Mouse (Mus musculus): ENCODE measurements around the gene Ago1. TPM values are rescaled to one million over a fixed set of nuclear protein-coding genes. Genes with fewer than 3 reads are reported as not detected.

Gene Ago1
- total RNA-seq, 2 experiments from 2014 or later: 47.2 to 52.2 TPM

GRCm38 (mm10) chr4:126467721-126468284, 580 bp downstream of the Ago1 start:
- peak overlapping the region; percentile 88 for H3K4me3 ChIP-seq
- TF ChIP-seq CTCF (IDR thresholded peaks at IDR 0.05): no peak
- intact Hi-C loops (cut with DNase I): loop anchor here (1.0 to 2.0 kb wide), 2 partner anchors 39 to 65 kb away; partner anchors contain the start of genes Ago3 and Ago4
- peak overlapping the region; percentile 95 for H3K27ac ChIP-seq
- DNase-seq (ENCODE audit: extremely low spot score in 1 of 2, low spot score in 2 of 2): peak; percentile 35 to 47

- DNase-seq (ENCODE audit: extremely low spot score in 1 of 2, low spot score in 2 of 2): no peak
- Histone ChIP-seq H3K4me3 (no peak overlapping the region), H3K27ac (no peak overlapping the region)
- intact Hi-C loops (cut with DNase I): no loop called here
- TF ChIP-seq CTCF (IDR thresholded peaks at IDR 0.05): no peak
Observed at GRCm38 (mm10) chr4:126466251-126466750, 2.1 kb downstream of the Ago1 start.

- H3K27ac ChIP-seq: no peak overlapping the region
- intact Hi-C loops (cut with DNase I): no loop called here
- no peak overlapping the region for H3K4me3 ChIP-seq
- peak in 1 of 2 experiments; percentile 37 for DNase-seq (ENCODE audit: extremely low spot score in 1 of 2, low spot score in 2 of 2)
- TF ChIP-seq CTCF (IDR thresholded peaks at IDR 0.05): no peak
Observed at GRCm38 (mm10) chr4:126465843-126466242, 2.5 kb downstream of the Ago1 start.

- intact Hi-C loops (cut with DNase I): no loop called here
Observed at GRCm38 (mm10) chr4:126464892-126465235, 3.5 kb downstream of the Ago1 start.

GRCm38 (mm10) chr4:126464189-126464891, 4.0 kb downstream of the Ago1 start:
- TF ChIP-seq CTCF (IDR thresholded peaks at IDR 0.05): no peak
- DNase-seq (ENCODE audit: extremely low spot score in 1 of 2, low spot score in 2 of 2): no peak
- no peak overlapping the region for H3K4me3 ChIP-seq
- intact Hi-C loops (cut with DNase I): no loop called here
- no peak overlapping the region for H3K27ac ChIP-seq

More at GRCm38 (mm10) chr4:126464892-126465235, 3.5 kb downstream of the Ago1 start:
- H3K27ac ChIP-seq: no peak overlapping the region
- no peak overlapping the region for H3K4me3 ChIP-seq
- DNase-seq (ENCODE audit: extremely low spot score in 1 of 2, low spot score in 2 of 2): no peak
- no peak for TF ChIP-seq CTCF (IDR thresholded peaks at IDR 0.05)

GRCm38 (mm10) chr4:126455441-126455840, 12.9 kb downstream of the Ago1 start:
- Histone ChIP-seq H3K27ac (no peak overlapping the region), H3K4me3 (no peak overlapping the region)
- DNase-seq (ENCODE audit: extremely low spot score in 1 of 2, low spot score in 2 of 2): no peak
- intact Hi-C loops (cut with DNase I): no loop called here
- no peak; the same call in 1 of the 2 replicates for TF ChIP-seq CTCF (IDR thresholded peaks at IDR 0.05)

GRCm38 (mm10) chr4:126454547-126455254, 13.7 kb downstream of the Ago1 start:
- TF ChIP-seq CTCF (IDR thresholded peaks at IDR 0.05): no peak
- no peak for DNase-seq (ENCODE audit: extremely low spot score in 1 of 2, low spot score in 2 of 2)
- intact Hi-C loops (cut with DNase I): no loop called here

GRCm38 (mm10) chr4:126450268-126450667, 18.1 kb downstream of the Ago1 start:
- Histone ChIP-seq H3K27ac (no peak overlapping the region), H3K4me3 (no peak overlapping the region)
- intact Hi-C loops (cut with DNase I): no loop called here
- TF ChIP-seq CTCF (IDR thresholded peaks at IDR 0.05): no peak
- no peak for DNase-seq (ENCODE audit: extremely low spot score in 1 of 2, low spot score in 2 of 2)

More at GRCm38 (mm10) chr4:126454547-126455254, 13.7 kb downstream of the Ago1 start:
- H3K27ac ChIP-seq: no peak overlapping the region
- no peak overlapping the region for H3K4me3 ChIP-seq

- TF ChIP-seq CTCF (IDR thresholded peaks at IDR 0.05): no peak
- DNase-seq (ENCODE audit: extremely low spot score in 1 of 2, low spot score in 2 of 2): no peak
- no peak overlapping the region for H3K4me3 ChIP-seq
- intact Hi-C loops (cut with DNase I): no loop called here
- no peak overlapping the region for H3K27ac ChIP-seq
Observed at GRCm38 (mm10) chr4:126447126-126447525, 21.3 kb downstream of the Ago1 start.

- TF ChIP-seq CTCF (IDR thresholded peaks at IDR 0.05): no peak
- no peak overlapping the region for H3K27ac ChIP-seq
- intact Hi-C loops (cut with DNase I): no loop called here
- no peak for DNase-seq (ENCODE audit: extremely low spot score in 1 of 2, low spot score in 2 of 2)
- H3K4me3 ChIP-seq: no peak overlapping the region
Observed at GRCm38 (mm10) chr4:126444528-126444927, 23.9 kb downstream of the Ago1 start.

- intact Hi-C loops (cut with DNase I): no loop called here
- no peak overlapping the region for H3K27ac ChIP-seq
Observed at GRCm38 (mm10) chr4:126438261-126438660, 30.1 kb downstream of the Ago1 start.

GRCm38 (mm10) chr4:126436268-126436667, 32.1 kb downstream of the Ago1 start:
- no peak overlapping the region; the same call in 1 of the 2 replicates for H3K27ac ChIP-seq
- no peak overlapping the region for H3K4me3 ChIP-seq
- TF ChIP-seq CTCF (IDR thresholded peaks at IDR 0.05): no peak
- intact Hi-C loops (cut with DNase I): no loop called here
- no peak for DNase-seq (ENCODE audit: extremely low spot score in 1 of 2, low spot score in 2 of 2)

More at GRCm38 (mm10) chr4:126438261-126438660, 30.1 kb downstream of the Ago1 start:
- H3K4me3 ChIP-seq: no peak overlapping the region
- no peak for TF ChIP-seq CTCF (IDR thresholded peaks at IDR 0.05)
- no peak for DNase-seq (ENCODE audit: extremely low spot score in 1 of 2, low spot score in 2 of 2)
